Mouse (Mus musculus) lung, postnatal 0 days (tissue): ENCODE data around the gene Dennd1c.

Source experiments
- CTCF ChIP-seq: IDR thresholded peaks from 2 replicates; pipeline ENCODE4 v1.5.1; 2016; ENCODE audit warnings: antibody characterized with exemption, mild to moderate bottlenecking
- EP300 ChIP-seq: IDR thresholded peaks from 2 replicates; pipeline ENCODE4 v1.6.1; 2016; ENCODE audit warnings: antibody characterized with exemption, mild to moderate bottlenecking, control low read depth

GRCm38 (mm10) chr17:57124792-57125191 lies 46.5 kb upstream of the Dennd1c start:
- no peak for TF ChIP-seq EP300
- no peak for TF ChIP-seq CTCF
